Mouse (Mus musculus) hindbrain, embryonic 11.5 days (tissue): ENCODE measurements at regions not wholly inside any gene's neighbourhood (a gene's known extent, or its start where the extent isn't known, plus 50 kb on each side); places are given as distances from the start of the nearest gene placed in this dataset.

Source experiments
- ATAC-seq: fragments of 200-750 bp; cut with Nextera tagmentation; 2 replicates; pipeline ENCODE4 v1.8.0; 2017; ENCODE audit warnings: mild to moderate bottlenecking, moderate TSS enrichment, moderate library complexity; ENCODE audit not compliant: low FRiP score
- DNase-seq: peaks from one replicate; pipeline ENCODE4 v3.0.0-alpha.2; 2015; ENCODE audit warnings: low spot score
- H3K27ac ChIP-seq: fragments of 300-500 bp; sonication (generic); 2 replicates; pipeline ENCODE4 v1.5.1; 2014; ENCODE audit warnings: mild to moderate bottlenecking, low read depth, low read length
- H3K27me3 ChIP-seq: fragments of 300-500 bp; sonication (generic); 2 replicates; pipeline ENCODE4 v1.6.1; 2014; ENCODE audit warnings: mild to moderate bottlenecking, low read length, moderate library complexity, mixed read lengths; ENCODE audit not compliant: control insufficient read depth, insufficient read depth
- H3K36me3 ChIP-seq: fragments of 300-500 bp; sonication (generic); 2 replicates; pipeline ENCODE4 v1.6.1; 2014; ENCODE audit warnings: mild to moderate bottlenecking, low read length, moderate library complexity, mixed read lengths; ENCODE audit not compliant: control insufficient read depth, insufficient read depth
- H3K4me1 ChIP-seq: fragments of 300-500 bp; sonication (generic); replicated peaks from 2 replicates; pipeline ENCODE4 v1.6.1; 2014; ENCODE audit warnings: low read length, mixed read lengths; ENCODE audit not compliant: control insufficient read depth, insufficient read depth
- H3K4me2 ChIP-seq: fragments of 300-500 bp; sonication (generic); replicated peaks from 2 replicates; pipeline ENCODE4 v1.6.1; 2014; ENCODE audit warnings: mild to moderate bottlenecking, low read depth, low read length
- H3K4me3 ChIP-seq: fragments of 300-500 bp; sonication (generic); 2 replicates; pipeline ENCODE4 v1.5.1; 2014; ENCODE audit warnings: low read depth, low read length
- H3K9ac ChIP-seq: fragments of 300-500 bp; sonication (generic); 2 replicates; pipeline ENCODE4 v1.6.1; 2014; ENCODE audit warnings: low read depth, low read length
- H3K9me3 ChIP-seq: fragments of 300-500 bp; sonication (generic); 2 replicates; pipeline ENCODE4 v1.6.1; 2016; ENCODE audit warnings: low read length; ENCODE audit not compliant: control insufficient read depth
- WGBS: fragments of 180-500 bp; shearing (Covaris S2); extraction: QIAGEN DNeasy Blood & Tissue Kit; methylation state at CpG from one replicate; pipeline ENCODE4 v1.1.7; 2014; 5-methylcytosine and 5-hydroxymethylcytosine counted together

DNA sequence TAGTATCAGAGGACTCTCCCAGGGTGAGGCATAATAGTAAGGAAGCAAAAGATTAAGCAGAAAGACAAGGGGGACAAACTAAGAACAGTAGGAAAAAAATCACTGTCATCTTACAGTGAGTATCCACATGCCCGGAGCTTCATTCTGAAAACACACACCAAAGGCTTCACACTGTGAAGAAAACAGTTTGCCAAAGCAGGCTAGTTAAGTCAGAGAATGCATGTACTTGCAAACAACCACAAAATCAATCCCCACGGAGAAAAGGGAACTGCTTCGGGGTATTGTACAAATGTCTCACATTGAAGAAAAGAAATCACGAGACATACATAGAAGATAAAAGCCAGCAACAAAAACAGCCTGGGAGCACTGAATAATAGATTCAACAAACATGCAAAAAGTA is 903.9 kb downstream of the Stpg2 start:
- WGBS: 49% methylated on average over 4 of the region's 4 CpGs
- no peak overlapping the region for H3K9ac ChIP-seq
- DNase-seq (no peak), ATAC-seq (no peak)
- H3K9me3 ChIP-seq: no peaks in the 10 kb centered on the region
- no peak overlapping the region for H3K4me3 ChIP-seq
- H3K36me3 ChIP-seq: no peaks in the 10 kb centered on the region
- H3K27ac ChIP-seq: no peak overlapping the region
- H3K4me1 ChIP-seq: no peaks in the 10 kb centered on the region
- no peaks in the 10 kb centered on the region for H3K27me3 ChIP-seq
- H3K4me2 ChIP-seq: no peak overlapping the region

DNA sequence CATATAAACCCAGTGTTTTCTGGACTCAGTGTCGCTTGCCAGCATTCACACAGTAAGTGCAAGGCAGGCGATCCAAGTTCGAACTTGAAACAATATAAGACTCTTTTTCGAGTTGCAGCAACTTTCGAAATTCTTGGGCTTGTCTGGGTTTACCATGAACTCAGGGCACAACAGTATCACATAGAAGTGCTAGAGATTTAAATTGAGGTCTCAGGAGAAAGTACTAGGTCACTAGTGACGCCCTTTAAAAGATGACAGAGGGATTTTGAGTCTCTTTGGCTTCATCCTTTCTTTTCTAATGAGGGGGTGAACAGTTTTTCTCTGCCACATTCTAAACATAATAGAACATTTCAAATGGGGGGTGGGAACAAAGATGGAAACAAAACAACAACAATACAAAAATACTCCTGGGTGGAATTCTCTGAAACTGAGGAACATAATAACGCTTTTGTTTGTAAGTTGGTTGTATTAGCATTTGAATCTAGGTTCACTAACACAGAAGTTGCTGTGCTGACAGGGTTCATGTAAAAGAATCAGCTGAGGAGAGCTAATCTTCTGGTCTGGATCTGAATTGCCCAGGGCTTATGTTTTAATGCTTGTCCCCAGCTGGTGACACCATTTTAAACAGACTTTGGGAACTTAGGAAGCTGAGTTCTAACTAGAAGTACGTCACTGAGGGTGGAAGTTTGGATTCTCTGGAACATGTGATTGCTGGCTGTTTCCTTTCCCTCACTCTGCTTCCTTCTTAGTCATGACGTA is 906.1 kb downstream of the Stpg2 start:
- no peak overlapping the region for H3K27ac ChIP-seq
- no peak overlapping the region for H3K4me2 ChIP-seq
- no peak overlapping the region for H3K4me3 ChIP-seq
- WGBS: 76% methylated on average over 9 of the region's 9 CpGs
- no peaks in the 10 kb centered on the region for H3K27me3 ChIP-seq
- H3K4me1 ChIP-seq: no peaks in the 10 kb centered on the region
- H3K36me3 ChIP-seq: no peaks in the 10 kb centered on the region
- H3K9ac ChIP-seq: no peak overlapping the region
- H3K9me3 ChIP-seq: no peaks in the 10 kb centered on the region
- no peak for ATAC-seq
- DNase-seq: no peak

DNA sequence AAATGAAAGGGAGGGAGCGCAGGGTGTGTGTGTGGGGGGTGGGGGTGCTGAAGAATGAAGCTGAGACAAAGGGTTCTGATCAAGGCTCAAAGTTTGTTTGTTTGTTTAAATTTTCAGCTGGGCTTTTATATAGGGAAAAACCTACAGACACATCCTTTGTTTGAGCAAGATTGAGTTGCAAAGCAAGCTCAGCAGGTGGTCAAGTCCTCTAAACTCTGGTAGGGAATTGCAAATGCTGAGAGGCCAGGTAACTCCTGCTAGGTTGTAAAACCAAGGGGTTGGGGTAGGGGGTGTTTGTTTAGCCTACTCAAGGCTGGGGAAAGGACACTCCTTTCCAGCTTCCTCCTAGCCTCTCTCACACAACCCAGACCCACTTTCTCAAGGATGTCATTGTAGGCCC is 909.6 kb downstream of the Stpg2 start:
- ATAC-seq (no peak), DNase-seq (no peak)
- 50% methylated on average over 1 of the region's 1 CpGs for WGBS
- H3K4me1 ChIP-seq: no peaks in the 10 kb centered on the region
- no peak overlapping the region for H3K27ac ChIP-seq
- H3K4me2 ChIP-seq: no peak overlapping the region
- H3K9ac ChIP-seq: no peak overlapping the region
- H3K27me3 ChIP-seq: no peaks in the 10 kb centered on the region
- H3K4me3 ChIP-seq: no peak overlapping the region
- no peaks in the 10 kb centered on the region for H3K9me3 ChIP-seq
- no peaks in the 10 kb centered on the region for H3K36me3 ChIP-seq

DNA sequence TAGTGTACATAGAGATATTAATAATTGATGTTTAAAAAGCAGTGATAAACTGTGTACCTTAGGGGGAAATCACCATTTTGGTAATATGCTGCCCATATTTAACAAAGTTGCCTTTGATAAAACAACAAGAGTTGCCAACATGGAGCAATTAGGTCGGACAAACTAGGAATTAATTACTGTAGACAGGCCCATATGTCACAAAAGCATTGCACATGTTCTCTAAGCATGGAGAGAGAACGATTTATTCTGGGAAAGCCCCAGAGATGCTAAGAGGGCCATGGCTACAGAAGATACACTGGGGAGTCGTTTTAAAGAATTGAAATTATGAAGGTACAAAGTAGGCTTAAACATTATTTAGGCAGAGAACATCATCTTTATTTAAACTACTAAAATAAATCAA is 921.8 kb downstream of the Stpg2 start:
- no peak overlapping the region for H3K27ac ChIP-seq
- no peak overlapping the region for H3K4me3 ChIP-seq
- no peaks in the 10 kb centered on the region for H3K9me3 ChIP-seq
- DNase-seq: no peak
- no peaks in the 10 kb centered on the region for H3K36me3 ChIP-seq
- no peaks in the 10 kb centered on the region for H3K27me3 ChIP-seq
- ATAC-seq: no peak
- no peaks in the 10 kb centered on the region for H3K4me1 ChIP-seq
- 72% methylated on average over 3 of the region's 3 CpGs for whole genome bisulfite sequencing
- H3K4me2 ChIP-seq: no peak overlapping the region
- no peak overlapping the region for H3K9ac ChIP-seq

DNA sequence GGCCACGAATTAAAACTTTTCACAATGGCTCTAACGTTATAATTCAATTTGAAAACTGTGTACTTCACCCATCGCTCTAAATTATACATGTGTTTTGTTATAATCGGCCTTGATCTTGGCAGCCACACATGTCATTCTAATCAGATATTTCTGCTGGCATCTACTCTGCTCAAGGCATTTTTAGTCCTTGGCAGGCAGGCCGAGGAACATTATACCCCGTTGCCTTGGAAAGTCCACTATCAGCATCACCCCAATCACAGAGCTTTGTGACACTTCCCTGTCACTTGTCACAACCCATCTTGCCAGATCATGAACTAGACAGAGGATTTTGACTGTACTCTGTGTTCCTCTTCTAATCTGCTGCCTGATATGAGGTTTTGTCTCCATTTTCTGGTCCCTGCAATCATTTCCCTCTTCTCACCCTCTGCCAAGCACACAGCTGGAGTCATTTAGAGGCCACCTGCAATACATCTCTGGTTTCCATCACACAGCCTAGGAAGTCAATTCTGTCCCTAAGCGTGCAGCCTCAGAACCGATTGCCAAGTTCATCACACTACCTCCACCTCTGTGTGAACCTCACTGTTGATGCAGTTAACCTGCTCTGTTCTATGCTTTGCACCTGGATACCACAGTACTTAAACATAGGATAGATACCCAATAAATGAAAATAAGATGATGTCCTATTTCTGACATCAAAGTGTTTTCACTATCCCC is 923.7 kb downstream of the Stpg2 start:
- WGBS: 86% methylated on average over 8 of the region's 8 CpGs
- H3K27me3 ChIP-seq: no peaks in the 10 kb centered on the region
- no peak for ATAC-seq

DNA sequence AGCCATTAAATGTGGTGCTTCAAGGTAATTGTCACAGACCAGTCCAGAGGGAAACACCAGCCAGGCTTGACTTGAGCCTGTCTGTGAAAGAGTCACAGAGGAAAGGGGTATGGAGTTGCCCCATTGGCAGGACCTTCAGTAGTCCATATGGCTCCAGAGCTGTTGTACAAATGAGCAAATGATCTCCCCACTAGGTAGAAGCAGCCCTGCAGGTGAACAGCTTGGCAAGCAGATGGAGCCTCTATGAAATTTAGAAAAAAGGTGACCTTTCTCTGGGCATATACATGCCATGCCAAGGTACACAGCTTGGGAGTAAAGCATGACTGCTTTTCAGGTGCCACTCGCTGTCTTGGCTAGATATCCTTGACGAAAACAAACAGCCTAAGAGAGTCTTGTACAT is 938.4 kb downstream of the Stpg2 start:
- Histone ChIP-seq H3K36me3 (no peaks in the 10 kb centered on the region), H3K9ac (no peak overlapping the region), H3K27me3 (no peaks in the 10 kb centered on the region), H3K4me3 (no peak overlapping the region), H3K9me3 (no peaks in the 10 kb centered on the region), H3K27ac (no peak overlapping the region), H3K4me2 (no peak overlapping the region), H3K4me1 (no peaks in the 10 kb centered on the region)
- WGBS: 93% methylated on average over 2 of the region's 2 CpGs
- no peak; the same call in 1 of the 2 replicates for ATAC-seq
- no peak for DNase-seq

More for the DNA sequence above, 923.7 kb downstream of the Stpg2 start:
- Histone ChIP-seq H3K4me2 (no peak overlapping the region), H3K9ac (no peak overlapping the region), H3K4me1 (no peaks in the 10 kb centered on the region), H3K27ac (no peak overlapping the region), H3K9me3 (no peaks in the 10 kb centered on the region), H3K4me3 (no peak overlapping the region), H3K36me3 (no peaks in the 10 kb centered on the region)
- no peak for DNase-seq

DNA sequence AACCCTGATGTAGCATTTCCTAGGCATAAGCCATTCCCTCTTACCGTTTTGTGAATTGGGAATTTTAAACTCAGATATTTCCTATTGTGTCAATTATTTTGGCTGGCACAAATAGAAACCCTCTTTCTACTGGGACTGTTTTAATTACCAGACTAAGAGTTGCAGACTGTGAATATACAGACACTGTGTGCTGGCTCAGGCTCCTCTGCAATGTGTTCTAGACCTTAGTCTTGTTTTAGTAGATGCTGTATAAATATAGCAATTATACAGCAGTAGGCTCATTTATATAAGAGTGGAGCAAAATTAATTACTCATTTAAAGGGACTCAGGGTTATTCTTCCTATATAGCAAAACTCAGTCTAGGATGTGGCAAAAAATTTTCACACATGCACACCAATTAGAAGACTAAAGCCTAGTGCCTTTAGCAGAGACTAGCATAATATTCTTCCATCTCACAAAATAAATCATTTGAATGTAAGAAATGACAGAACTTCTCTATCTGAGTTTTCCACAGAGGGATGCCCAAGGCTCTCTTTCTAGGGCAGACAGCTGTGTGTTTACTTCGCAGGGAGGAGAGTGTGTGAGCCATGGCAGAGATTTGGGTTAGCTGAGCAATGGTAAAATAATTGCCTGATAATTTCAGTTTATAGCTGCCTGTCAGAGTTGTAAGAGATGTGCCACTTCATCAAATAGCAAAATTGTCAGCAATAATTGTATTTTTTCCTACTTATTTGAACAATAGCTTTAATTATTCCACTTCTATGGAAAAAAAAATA is 941.9 kb downstream of the Stpg2 start:
- no peaks in the 10 kb centered on the region for H3K27me3 ChIP-seq
- ATAC-seq (no peak), DNase-seq (no peak)
- 82% methylated on average over 2 of the region's 2 CpGs for WGBS
- no peak overlapping the region for H3K4me2 ChIP-seq
- no peaks in the 10 kb centered on the region for H3K9me3 ChIP-seq
- no peak overlapping the region for H3K9ac ChIP-seq
- H3K4me3 ChIP-seq: no peak overlapping the region
- H3K36me3 ChIP-seq: no peaks in the 10 kb centered on the region
- H3K4me1 ChIP-seq: no peaks in the 10 kb centered on the region
- H3K27ac ChIP-seq: no peak overlapping the region

DNA sequence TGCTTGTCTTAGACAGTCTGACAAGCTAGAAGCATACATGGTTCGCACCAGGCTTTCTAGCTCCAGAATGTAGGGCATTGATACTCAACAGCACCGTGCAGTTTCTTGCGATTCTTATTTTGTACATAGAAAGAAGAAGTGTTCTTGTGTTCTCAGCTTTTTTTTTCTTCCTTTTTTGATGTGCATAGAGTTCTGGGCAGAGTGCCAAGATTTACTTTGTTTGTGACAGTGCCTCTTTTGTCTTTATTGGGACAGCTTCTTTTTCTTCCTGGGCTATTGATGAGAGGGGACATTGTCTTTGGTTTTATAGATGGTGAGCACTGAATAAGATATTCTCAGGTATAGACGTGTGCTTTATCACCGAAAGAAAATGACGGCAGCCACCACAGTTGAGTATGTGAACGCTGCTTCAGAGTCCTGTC is 945.0 kb downstream of the Stpg2 start:
- Histone ChIP-seq H3K4me2 (no peak overlapping the region), H3K4me1 (no peaks in the 10 kb centered on the region), H3K9me3 (no peaks in the 10 kb centered on the region), H3K27ac (no peak overlapping the region), H3K4me3 (no peak overlapping the region), H3K9ac (no peak overlapping the region), H3K27me3 (no peaks in the 10 kb centered on the region), H3K36me3 (no peaks in the 10 kb centered on the region)
- ATAC-seq: peak; percentile 75
- DNase-seq: peak; percentile 24
- WGBS: 60% methylated on average over 7 of the region's 7 CpGs
